ENCODE assay signal across 23 mouse cellular contexts in the genomic region with DNA sequence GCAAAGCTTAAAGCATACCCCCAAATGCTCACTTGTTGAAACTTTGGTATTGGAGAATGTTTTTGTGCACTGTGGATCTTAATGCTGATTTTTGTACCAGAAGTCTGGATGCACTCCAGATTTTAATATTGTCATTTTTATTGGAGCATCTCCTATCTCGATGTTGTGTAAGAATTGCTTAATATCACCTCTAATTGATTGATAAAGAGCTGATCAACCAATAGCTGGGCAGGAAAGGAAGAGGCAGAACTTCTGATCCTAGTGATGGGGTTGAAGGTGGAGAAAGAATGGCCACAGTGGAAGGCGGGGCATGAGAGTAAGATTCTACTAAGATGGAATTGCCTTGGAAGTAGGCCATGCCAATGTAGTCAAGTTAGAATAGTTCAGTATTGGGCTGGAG. TPM values are rescaled to one million over a fixed set of nuclear protein-coding genes. Genes with fewer than 3 reads are reported as not detected.
A peak's percentile ranks its signal among the peaks of the same experiment; 100 is the strongest.
DNase-seq lines count a peak whose midpoint lies in the region; ATAC-seq and TF ChIP-seq lines count a peak whose summit lies in the region.
"Had no signal": no experiment of that assay in that cellular context is flagged by ENCODE, and none has a peak within 500 bp of the region (broad histone marks: within the 10 kb centered on the region; RNA-seq: fewer than 3 reads in every experiment).

No protein-coding gene starts in this region.

- WGBS in liver, adult 2 months, result 26% methylated on average over 2 of the region's 2 CpGs
- 48% methylated on average over 2 of the region's 2 CpGs for WGBS in small intestine, adult 2 months
- WGBS in hindbrain, embryonic 16.5 days, result 89% methylated on average over 2 of the region's 2 CpGs

- no peaks in the 10 kb centered on the region for H3K27me3 ChIP-seq in liver, adult 2 months (ENCODE audit: control insufficient read depth, insufficient read depth, low read length)
- no peaks in the 10 kb centered on the region for H3K27me3 ChIP-seq in small intestine, adult 2 months (ENCODE audit: control insufficient read depth, insufficient read depth, low read length)
- H3K27me3 ChIP-seq in hindbrain, embryonic 16.5 days (replicated peaks; ENCODE audit: control insufficient read depth, insufficient read depth, low read length), result no peaks in the 10 kb centered on the region
- H3K27me3 ChIP-seq: CH12.LX, Patski had no signal

- TF ChIP-seq POLR2A in liver, adult 2 months (IDR thresholded peaks at IDR 0.05; ENCODE audit: extremely low read depth, insufficient read depth, low read length), result no peak
- TF ChIP-seq POLR2A in small intestine, adult 2 months (IDR thresholded peaks at IDR 0.05; ENCODE audit: low read depth, low read length), result no peak

- no peaks in the 10 kb centered on the region for H3K4me1 ChIP-seq in liver, adult 2 months (ENCODE audit: control insufficient read depth, insufficient read depth, low read length)
- peaks cover 5% of the 10 kb centered on the region; the same call in 1 of the 2 replicates for H3K4me1 ChIP-seq in small intestine, adult 2 months (ENCODE audit: control insufficient read depth, insufficient read depth, insufficient read length, low read length)
- H3K4me1 ChIP-seq in hindbrain, embryonic 16.5 days (ENCODE audit: control insufficient read depth, insufficient read depth, low read depth, low read length), result no peaks in the 10 kb centered on the region

- no peak for TF ChIP-seq CTCF in liver, adult 2 months (IDR thresholded peaks at IDR 0.05; ENCODE audit: low read depth, low read length)
- no peak for TF ChIP-seq CTCF in small intestine, adult 2 months (IDR thresholded peaks at IDR 0.05; ENCODE audit: extremely low read depth, insufficient read length, insufficient replicate concordance, low read depth, low read length)

- no peak overlapping the region for H3K4me3 ChIP-seq in liver, adult 2 months (ENCODE audit: insufficient read depth, low read depth, low read length)
- H3K4me3 ChIP-seq in small intestine, adult 2 months (ENCODE audit: low read depth, low read length), result no peak overlapping the region
- no peak overlapping the region for H3K4me3 ChIP-seq in hindbrain, embryonic 16.5 days (ENCODE audit: low read length)

- no peaks in the 10 kb centered on the region for H3K79me2 ChIP-seq in liver, adult 2 months (ENCODE audit: control insufficient read depth, insufficient read depth, low read length)

- H3K9me3 ChIP-seq in hindbrain, embryonic 16.5 days (ENCODE audit: control insufficient read depth, low read length), result no peaks in the 10 kb centered on the region
- H3K9me3 ChIP-seq: G1E had no signal

- H3K27ac ChIP-seq in liver, adult 2 months (replicated peaks; ENCODE audit: insufficient read depth, low read depth, low read length), result no peak overlapping the region
- peak overlapping the region; percentile 22; the same call in 1 of the 2 replicates for H3K27ac ChIP-seq in small intestine, adult 2 months (ENCODE audit: insufficient read depth, low read depth, low read length)
- H3K27ac ChIP-seq in hindbrain, embryonic 16.5 days (ENCODE audit: low read depth, low read length), result no peak overlapping the region

- DNase-seq in liver, adult 2 months (ENCODE audit: extremely low read depth, low read depth, low spot score), result peak; percentile 84
- no peak for DNase-seq in liver
- peak; percentile 46 for DNase-seq in NIH3T3 (ENCODE audit: low read depth)
- no peak for DNase-seq in urinary bladder, postnatal 36 days (ENCODE audit: low spot score in 2 of 2)
- DNase-seq: adrenal gland, adult 2 months; adrenal gland, adult 8-10 months; adrenal gland, postnatal 10 days; adrenal gland, postnatal 14 days; adrenal gland, postnatal 25 days; adrenal gland, postnatal 36 days; B cell, adult 2 months; cerebellum, adult 11 months; cerebellum, adult 11-12 months; cerebellum, adult 18-20 months; cerebellum, adult 2 months had no signal

- ATAC-seq in hindbrain, embryonic 16.5 days, result no peak
- ATAC-seq: activated CD4-positive, CD25-positive, alpha-beta regulatory T cell, adult 4 months; CD4-positive, CD25-positive, alpha-beta regulatory T cell, adult 4 months; Patski had no signal

- no peaks in the 10 kb centered on the region for H3K36me3 ChIP-seq in liver, adult 2 months (ENCODE audit: control insufficient read depth, insufficient read depth, low read length)
- peaks cover 2% of the 10 kb centered on the region; the same call in 1 of the 2 replicates for H3K36me3 ChIP-seq in small intestine, adult 2 months (ENCODE audit: control insufficient read depth, insufficient read depth, low read length)
- no peaks in the 10 kb centered on the region for H3K36me3 ChIP-seq in hindbrain, embryonic 16.5 days (ENCODE audit: control insufficient read depth, insufficient read depth, low read length)
- H3K36me3 ChIP-seq: G1E had no signal

- H3K4me2 ChIP-seq in hindbrain, embryonic 16.5 days (ENCODE audit: low read length), result no peak overlapping the region

- no peak overlapping the region for H3K9ac ChIP-seq in liver, adult 2 months (ENCODE audit: low read depth, low read length)
- no peak overlapping the region for H3K9ac ChIP-seq in hindbrain, embryonic 16.5 days (ENCODE audit: low read depth, low read length)

RNA-seq across cellular contexts. Expression of gene Stk25, which starts 16.5 kb away (rescaled TPM):
- total RNA-seq in liver, adult 2 months (2014; rRNA removed), result 22.0 and 31.7 TPM in 2 replicates
- 33.9 and 41.4 TPM in 2 replicates for polyA plus RNA-seq in liver, adult 2 months (2012; rRNA removed)
- polyA plus RNA-seq in small intestine, adult 2 months (2012; rRNA removed), result 217 and 306 TPM in 2 replicates
- polyA plus RNA-seq in hindbrain, embryonic 16.5 days (2015; fragmentation: Nextera tagmentation; extraction: Ambion mirVana), result 347 and 377 TPM in 2 replicates

RNA-seq across cellular contexts. Expression of gene Bok, which starts 43.5 kb away (rescaled TPM):
- total RNA-seq in liver, adult 2 months (2014; rRNA removed), result 7.3 and 8.9 TPM in 2 replicates
- 11.5 and 15.9 TPM in 2 replicates for polyA plus RNA-seq in liver, adult 2 months (2012; rRNA removed)
- 57.1 and 106 TPM in 2 replicates for polyA plus RNA-seq in small intestine, adult 2 months (2012; rRNA removed)
- polyA plus RNA-seq in hindbrain, embryonic 16.5 days (2015; fragmentation: Nextera tagmentation; extraction: Ambion mirVana), result 102 and 109 TPM in 2 replicates
- total RNA-seq: G1E, MEL had no signal
- polyA plus RNA-seq: activated CD4-positive, CD25-positive, alpha-beta regulatory T cell, adult 4 months; CD4-positive, CD25-positive, alpha-beta regulatory T cell, adult 4 months; G1E had no signal

Comparison
In these comparisons a context has a peak if more than half of its experiments do, and no peak if none do; other contexts are left out.
1. DNase-seq: peak in liver, adult 2 months (single experiment) and NIH3T3 (single experiment); none in liver (single experiment) and urinary bladder, postnatal 36 days (0 of 2).